Mouse (Mus musculus) spleen, postnatal 36 days (tissue): ENCODE measurements around the gene Stk38l.
"Not testable (repeated sequence)": the region's sequence is repeated elsewhere in the genome, so short reads cannot be mapped to it uniquely, and the experiment has no call there.

Source experiments
- DNase-seq, 2 experiments: peaks; one replicate each; pipeline ENCODE4 v3.0.0; 2022; ENCODE audit warnings: low spot score in 2 of 2, mixed read lengths in 1 of 2

The Stk38l gene

DNA sequence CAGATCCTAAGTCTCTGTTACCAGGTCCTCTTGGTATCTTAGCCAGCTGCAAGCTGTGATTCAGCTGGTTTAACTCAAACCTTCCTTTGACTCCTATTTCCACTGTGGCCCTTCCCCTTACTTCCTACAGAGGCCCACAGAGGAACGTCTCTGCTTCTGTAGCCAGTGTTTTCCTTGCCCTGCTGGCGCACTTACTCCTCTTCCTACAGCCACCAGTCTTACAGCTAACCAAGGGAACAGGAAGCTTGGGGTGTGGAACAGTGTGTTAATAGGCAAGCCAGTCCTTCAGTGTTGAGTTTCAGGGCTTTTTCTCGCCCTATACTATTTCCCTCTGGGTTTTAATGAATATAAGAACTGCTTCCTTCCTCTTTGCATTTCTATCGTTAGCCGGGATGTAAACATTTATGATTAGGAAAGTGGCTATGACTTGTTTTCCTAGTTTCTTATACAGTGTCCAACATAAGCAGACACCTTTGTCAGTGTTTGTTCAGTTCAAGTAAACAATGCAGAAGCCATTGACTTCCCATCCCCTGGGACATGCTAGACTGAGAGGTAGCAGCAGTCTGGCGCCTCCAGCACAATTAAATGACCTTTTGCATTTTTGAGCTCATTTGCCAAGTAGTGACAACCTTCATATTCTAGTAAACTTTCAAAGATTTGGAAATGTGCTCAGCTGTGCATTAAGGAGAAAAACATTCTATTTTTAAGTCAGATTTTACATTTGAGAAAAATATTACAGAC lies 45.4 kb downstream of the Stk38l start:
- DNase-seq, result no peak

- no peak for DNase-seq
Observed at GRCm38 (mm10) chr6:146770808-146771207, 46.0 kb downstream of the Stk38l start.

DNA sequence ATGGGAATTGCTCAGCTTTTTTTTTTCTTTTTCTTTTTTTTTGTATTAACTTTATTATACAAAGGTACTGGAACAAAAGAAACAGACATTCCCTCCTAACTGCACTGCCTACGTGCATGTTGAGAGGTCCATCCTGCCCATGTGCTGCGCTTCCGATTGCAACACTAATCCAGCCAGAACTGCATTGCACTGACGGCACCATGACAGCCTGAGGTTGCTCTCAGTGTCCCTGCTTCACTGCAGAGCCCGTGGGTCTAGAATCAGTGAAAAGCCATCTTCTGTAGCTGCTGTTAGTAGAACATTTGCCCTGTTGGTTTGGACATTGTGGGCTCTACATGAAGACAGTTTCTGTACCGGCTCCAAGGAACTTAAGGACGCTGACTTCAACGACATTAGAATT lies 51.1 kb downstream of the Stk38l start:
- not testable (repeated sequence) for DNase-seq

GRCm38 (mm10) chr6:146776610-146777389 lies 52.0 kb downstream of the Stk38l start:
- peak in 1 of 2 experiments; percentile 35 for DNase-seq

- DNase-seq, result no peak
Observed at GRCm38 (mm10) chr6:146778055-146778454, 53.3 kb downstream of the Stk38l start.

- no peak for DNase-seq
Observed at GRCm38 (mm10) chr6:146781566-146781965, 56.8 kb downstream of the Stk38l start.

GRCm38 (mm10) chr6:146793527-146793926 lies 68.7 kb downstream of the Stk38l start:
- DNase-seq, result no peak

DNA sequence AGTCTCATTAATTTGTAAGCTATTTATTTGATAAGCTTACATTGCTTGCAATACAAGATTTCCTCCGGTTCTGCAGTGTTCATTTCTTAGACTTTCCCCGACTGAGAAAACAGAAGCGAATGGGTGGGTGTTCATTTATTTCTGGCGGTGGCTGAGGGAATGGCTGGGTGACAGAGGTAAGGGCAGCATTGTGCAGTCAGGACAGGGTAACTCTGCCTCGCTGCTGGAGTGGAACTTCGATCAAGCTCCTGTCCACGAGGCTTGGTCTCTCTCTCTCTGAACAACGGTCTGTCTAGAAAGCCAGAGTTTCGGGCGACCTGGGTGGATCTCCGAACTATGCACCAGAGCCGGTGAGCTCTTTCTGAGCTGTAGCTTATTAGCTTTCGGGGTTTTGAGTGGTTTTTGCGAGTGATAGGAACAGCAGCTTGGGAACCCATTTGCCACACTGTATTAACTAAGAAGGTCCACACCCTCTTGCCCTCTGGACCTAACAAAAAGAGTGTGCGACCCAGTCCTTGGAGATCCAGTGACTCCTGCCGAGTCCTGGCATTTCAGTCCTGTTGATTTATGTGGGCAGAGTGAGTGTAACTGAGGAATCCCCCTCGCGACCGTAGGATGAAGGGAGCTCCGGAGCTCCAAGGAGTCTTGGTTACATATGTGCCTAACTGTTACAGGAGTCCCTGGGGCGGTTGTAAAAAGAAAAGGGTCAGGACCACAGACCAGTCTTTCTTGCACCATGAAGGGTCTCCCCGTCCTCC lies 70.5 kb downstream of the Stk38l start:
- DNase-seq, result no peak

DNA sequence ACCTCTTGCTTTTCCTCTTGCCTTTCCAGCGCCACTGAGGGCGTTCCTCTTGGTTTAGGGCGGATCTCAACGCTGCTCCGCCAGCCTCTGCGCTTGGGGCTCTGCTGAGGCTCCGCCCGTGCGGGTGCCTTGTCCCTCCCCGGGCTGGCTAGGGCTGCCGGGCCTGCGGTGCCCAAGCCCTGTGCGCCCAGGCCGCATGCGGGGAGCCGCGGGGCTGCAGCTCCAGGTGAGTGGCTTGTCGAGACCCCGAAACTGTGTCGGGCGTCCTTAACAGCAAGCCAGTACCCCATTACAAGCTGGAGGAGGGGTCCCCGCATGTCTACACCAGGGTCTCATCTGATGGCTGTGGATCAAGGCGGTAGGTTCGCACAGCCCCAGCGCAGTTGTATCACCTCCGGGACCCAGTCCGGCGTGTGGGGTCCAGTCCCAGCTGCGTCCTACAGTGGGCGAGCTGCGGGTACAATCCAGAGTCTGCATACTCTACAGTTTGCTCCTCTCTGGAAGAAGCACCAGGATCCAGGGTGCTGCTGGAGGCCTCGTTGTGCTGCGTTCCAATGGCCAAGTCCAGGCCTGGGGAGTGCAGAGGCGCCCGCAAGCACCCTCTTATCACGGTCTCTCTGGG lies 71.2 kb downstream of the Stk38l start, which contains the start of gene Arntl2:
Gene Arntl2 (plus strand): TSS at position 132 of the 622 bp plus-strand sequence.
- peak; percentile 16 to 22 for DNase-seq

GRCm38 (mm10) chr6:146797446-146797845 lies 72.7 kb downstream of the Stk38l start:
- no peak for DNase-seq

DNA sequence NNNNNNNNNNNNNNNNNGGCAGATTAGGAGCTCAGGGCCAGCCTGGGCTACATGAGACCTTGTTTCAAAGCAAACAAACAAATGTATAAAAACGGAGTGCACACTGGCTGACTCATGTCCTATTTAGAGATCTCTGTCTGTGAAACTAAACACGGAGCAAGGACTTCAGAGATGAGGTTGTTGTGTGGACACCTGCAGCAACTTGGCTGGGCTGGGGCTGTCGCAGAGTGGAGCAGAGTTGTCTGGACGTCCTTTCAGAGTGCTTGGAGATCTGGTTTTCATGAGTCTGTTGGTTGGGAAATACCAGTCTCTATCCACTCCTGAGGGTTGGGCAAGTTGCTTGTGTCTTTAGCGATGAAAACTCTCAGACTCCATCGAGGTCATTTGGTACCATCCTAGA lies 85.2 kb downstream of the Stk38l start:
- no peak for DNase-seq

DNA sequence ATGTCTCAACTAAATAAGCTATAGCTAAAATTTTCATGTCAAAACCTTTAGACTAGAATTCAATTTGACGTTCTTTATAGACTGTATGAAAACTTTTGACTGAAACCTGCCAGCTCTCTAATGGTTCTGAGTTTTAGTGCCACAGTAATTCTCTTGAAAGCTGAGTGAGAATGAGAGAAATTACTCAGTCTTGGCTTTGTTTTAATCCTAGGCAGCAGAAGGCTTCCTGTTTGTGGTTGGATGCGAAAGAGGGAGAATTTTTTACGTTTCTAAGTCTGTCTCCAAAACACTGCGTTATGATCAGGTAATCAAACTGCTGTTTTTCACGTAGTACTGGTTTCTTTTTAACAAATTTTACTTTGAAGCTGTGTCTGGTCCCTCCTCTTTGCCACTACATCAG lies 88.2 kb downstream of the Stk38l start:
- no peak for DNase-seq

GRCm38 (mm10) chr6:146820177-146820965 lies 95.6 kb downstream of the Stk38l start:
- no peak for DNase-seq

GRCm38 (mm10) chr6:146821958-146822357 lies 97.2 kb downstream of the Stk38l start:
- DNase-seq, result no peak

GRCm38 (mm10) chr6:146824727-146825486 lies 100.1 kb downstream of the Stk38l start:
- peak; percentile 4 to 13 for DNase-seq

GRCm38 (mm10) chr6:146825487-146825773 lies 100.6 kb downstream of the Stk38l start:
- no peak for DNase-seq
